Mouse (Mus musculus) frontal cortex, adult 2 months (tissue): ENCODE measurements around the gene Gm12185. TPM values are rescaled to one million over a fixed set of nuclear protein-coding genes. Genes with fewer than 3 reads are reported as not detected.

Experiments
- DNase-seq, 2 experiments: peaks; one replicate each; pipeline ENCODE4 v3.0.0; 2022; ENCODE audit warnings: low spot score in 1 of 2; ENCODE audit errors: extremely low spot score in 1 of 2
- polyA plus RNA-seq: library from polyadenylated mRNA; depleted of rRNA; stranded (reverse); fragments of >200 nt; gene quantifications from 2 replicates; pipeline ENCODE4 v1.2.3, GENCODE M21; 2012; rRNA removed

The Gm12185 gene
- polyA plus RNA-seq, 1 experiment: 0.12 TPM

DNA sequence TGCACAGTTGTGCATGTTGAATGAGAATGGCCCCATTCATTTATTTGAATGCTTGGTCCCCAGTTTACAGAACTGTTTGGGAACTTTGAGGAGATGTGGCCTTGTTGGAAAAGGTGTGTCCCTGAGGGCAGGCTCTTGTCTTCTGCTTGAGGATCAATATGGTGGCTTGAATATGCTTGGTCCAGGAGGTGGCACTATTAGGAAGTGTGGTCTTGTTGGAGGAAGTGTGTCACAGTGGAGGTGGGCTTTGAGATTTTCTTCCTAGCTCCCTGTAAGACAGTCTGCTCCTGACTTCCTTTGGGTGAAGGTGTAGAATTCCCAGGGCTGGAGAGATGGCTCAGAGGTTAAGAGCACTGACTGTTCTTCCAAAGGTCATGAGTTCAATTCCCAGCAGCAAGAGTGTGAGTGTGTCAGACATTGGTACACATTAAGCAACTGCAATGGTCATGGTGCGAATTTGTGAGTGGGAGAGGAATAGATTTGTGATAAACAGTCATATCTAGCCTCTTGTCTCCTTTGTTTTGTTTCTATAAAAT lies 129.2 kb downstream of the Gm12185 start:
- no peak for DNase-seq

DNA sequence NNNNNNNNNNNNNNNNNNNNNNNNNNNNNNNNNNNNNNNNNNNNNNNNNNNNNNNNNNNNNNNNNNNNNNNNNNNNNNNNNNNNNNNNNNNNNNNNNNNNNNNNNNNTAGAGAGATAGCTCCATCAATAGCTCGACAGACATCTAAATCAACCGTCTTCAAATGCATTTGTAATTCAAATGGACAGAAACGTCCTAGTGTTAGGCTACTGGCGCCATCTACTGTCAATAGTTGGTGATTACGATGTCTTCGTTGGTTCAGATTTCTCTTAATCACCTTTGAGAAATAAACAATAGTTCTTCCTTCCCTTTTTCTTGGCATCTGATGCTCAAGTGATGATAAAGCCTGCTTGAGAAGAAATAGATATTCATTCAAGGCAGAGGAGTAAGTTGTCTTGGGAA lies 133.0 kb downstream of the Gm12185 start:
- DNase-seq: peak in 1 of 2 experiments; percentile 85

Other genes starting within 250 kb of the Gm12185 start
- gene Rack1, start 191.9 kb downstream of the Gm12185 start, polyA plus RNA-seq: 453 and 472 TPM in 2 replicates
- gene Trim41, start 174.9 kb downstream of the Gm12185 start, polyA plus RNA-seq: 41.4 and 47.6 TPM in 2 replicates
- 3.7 and 4.6 TPM in 2 replicates for gene Trim7, start 166.1 kb downstream of the Gm12185 start, polyA plus RNA-seq
- 24.1 and 28.7 TPM in 2 replicates for gene Gm12184, start 165.6 kb downstream of the Gm12185 start, polyA plus RNA-seq
- 12.1 and 12.7 TPM in 2 replicates for gene Irgm1, start 120.5 kb downstream of the Gm12185 start, polyA plus RNA-seq
- gene Gm5431, start 90.0 kb downstream of the Gm12185 start, polyA plus RNA-seq: 0.13 and 0.18 TPM in 2 replicates
- gene Psme2b, start 46.0 kb downstream of the Gm12185 start, polyA plus RNA-seq: 0.90 and 1.5 TPM in 2 replicates
- gene Olfr56, start 13.3 kb downstream of the Gm12185 start, polyA plus RNA-seq: 0.10 and 0.11 TPM in 2 replicates
- 0.42 and 0.64 TPM in 2 replicates for gene 9930111J21Rik1, start 12.8 kb downstream of the Gm12185 start, polyA plus RNA-seq
- 1.3 and 1.8 TPM in 2 replicates for gene Tgtp1, start 1.9 kb upstream of the Gm12185 start, polyA plus RNA-seq
- 1.3 TPM in 2 replicates for gene 9930111J21Rik2, start 59.0 kb upstream of the Gm12185 start, polyA plus RNA-seq
- 1.4 and 1.6 TPM in 2 replicates for gene Tgtp2, start 72.0 kb upstream of the Gm12185 start, polyA plus RNA-seq
- 1.7 and 2.0 TPM in 2 replicates for gene Ifi47, start 84.4 kb upstream of the Gm12185 start, polyA plus RNA-seq
- gene Olfr1396, start 122.6 kb upstream of the Gm12185 start, polyA plus RNA-seq: not detected in 2 replicates
- 0.04 and 0.11 TPM in 2 replicates for gene Olfr1395, start 150.0 kb upstream of the Gm12185 start, polyA plus RNA-seq
- gene Olfr1394, start 162.2 kb upstream of the Gm12185 start, polyA plus RNA-seq: not detected in 2 replicates
- 0.02 TPM in 1 of 2 replicates, not detected in the other for gene Btnl9, start 194.9 kb upstream of the Gm12185 start, polyA plus RNA-seq
- gene Zfp62, start 211.1 kb upstream of the Gm12185 start, polyA plus RNA-seq: 24.2 and 26.4 TPM in 2 replicates